Mouse (Mus musculus) right cerebral cortex, postnatal 25 days (tissue): ENCODE results near the gene Map4k1.
"Not testable (repeated sequence)": the region's sequence is repeated elsewhere in the genome, so short reads cannot be mapped to it uniquely, and the experiment has no call there.

Source experiments
- DNase-seq: peaks from one replicate; pipeline ENCODE4 v3.0.0; 2022

Map4k1 gene

GRCm38 (mm10) chr7:28956270-28956669 is 25.6 kb upstream of the Map4k1 start:
- DNase-seq: no peak

- no peak for DNase-seq
Observed at GRCm38 (mm10) chr7:28957286-28957685, 24.6 kb upstream of the Map4k1 start.

- no peak for DNase-seq
Observed at GRCm38 (mm10) chr7:28957997-28958725, 23.7 kb upstream of the Map4k1 start.

GRCm38 (mm10) chr7:28958770-28959169 is 23.1 kb upstream of the Map4k1 start:
- DNase-seq: no peak

- no peak for DNase-seq
Observed at GRCm38 (mm10) chr7:28959505-28960045, 22.3 kb upstream of the Map4k1 start.

GRCm38 (mm10) chr7:28960354-28961046 is 21.4 kb upstream of the Map4k1 start:
- DNase-seq: no peak

GRCm38 (mm10) chr7:28961584-28961926 is 20.3 kb upstream of the Map4k1 start:
- no peak for DNase-seq

GRCm38 (mm10) chr7:28961927-28962670 is 19.8 kb upstream of the Map4k1 start, which contains the start of gene Actn4:
TSS of gene Actn4 (minus strand) at chr7:28962340.
- peak; percentile 100 for DNase-seq

- no peak for DNase-seq
Observed at GRCm38 (mm10) chr7:28963399-28963923, 18.4 kb upstream of the Map4k1 start.

GRCm38 (mm10) chr7:28965346-28965840 is 16.5 kb upstream of the Map4k1 start:
- no peak for DNase-seq

- no peak for DNase-seq
Observed at GRCm38 (mm10) chr7:28966181-28966580, 15.7 kb upstream of the Map4k1 start.

GRCm38 (mm10) chr7:28966751-28967505 is 14.9 kb upstream of the Map4k1 start:
- no peak for DNase-seq

- not testable (repeated sequence) for DNase-seq
Observed at GRCm38 (mm10) chr7:28968120-28968519, 13.7 kb upstream of the Map4k1 start.

GRCm38 (mm10) chr7:28969271-28969670 is 12.6 kb upstream of the Map4k1 start:
- no peak for DNase-seq

- DNase-seq: no peak
Observed at GRCm38 (mm10) chr7:28969672-28970394, 12.0 kb upstream of the Map4k1 start.

GRCm38 (mm10) chr7:28971029-28971428 is 10.8 kb upstream of the Map4k1 start:
- no peak for DNase-seq

- no peak for DNase-seq
Observed at GRCm38 (mm10) chr7:28971770-28972269, 10.0 kb upstream of the Map4k1 start.

- DNase-seq: peak; percentile 54
Observed at GRCm38 (mm10) chr7:28972542-28972985, 9.3 kb upstream of the Map4k1 start.

- no peak for DNase-seq
Observed at GRCm38 (mm10) chr7:28973025-28973424, 8.8 kb upstream of the Map4k1 start.

- DNase-seq: no peak
Observed at GRCm38 (mm10) chr7:28977556-28977955, 4.3 kb upstream of the Map4k1 start.
